ENCODE assay signal across 8 mouse cellular contexts in the genomic region with DNA sequence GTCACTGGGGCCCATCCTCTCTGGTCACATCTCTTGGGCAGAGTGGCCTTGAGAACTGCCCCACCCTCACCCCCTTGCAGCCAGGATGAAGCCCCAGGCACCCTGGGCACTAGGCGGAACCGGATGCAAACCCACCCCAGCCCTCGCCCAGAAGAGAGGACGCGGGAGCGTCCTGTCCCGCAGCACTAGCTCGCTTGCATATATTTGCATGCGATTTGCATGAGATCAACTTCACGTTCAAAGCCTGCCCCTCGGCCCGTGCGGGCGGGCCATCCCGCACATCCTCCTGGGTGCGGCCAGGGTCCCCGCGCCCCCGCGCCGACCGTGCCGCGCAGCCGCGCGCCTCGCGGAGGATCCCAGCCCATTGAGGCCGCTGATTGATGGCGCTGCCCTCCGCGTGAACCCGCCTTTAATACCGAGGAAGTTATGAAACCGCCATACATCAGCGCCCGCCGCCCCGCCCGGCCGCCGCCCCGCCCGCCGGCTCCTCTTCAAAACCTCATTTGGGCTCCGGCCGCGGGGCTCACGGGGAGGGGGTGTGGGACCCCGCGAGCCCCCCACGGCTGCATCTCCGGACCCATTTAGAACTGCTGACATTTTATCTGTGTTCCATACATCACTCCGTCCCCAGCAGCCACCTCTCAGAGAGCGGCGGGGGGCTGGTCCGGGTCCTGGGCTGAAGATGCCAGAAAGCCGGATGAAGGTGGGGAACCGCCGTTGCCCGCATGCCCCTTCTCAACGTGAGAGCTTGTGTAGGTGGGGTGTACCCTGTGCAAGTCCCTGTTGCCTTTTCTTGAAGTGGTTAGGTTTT. TPM values are rescaled to one million over a fixed set of nuclear protein-coding genes. Genes with fewer than 3 reads are reported as not detected.
DNase-seq lines count a peak whose midpoint lies in the region; ATAC-seq and TF ChIP-seq lines count a peak whose summit lies in the region.

No protein-coding gene starts in this region.

- TF ChIP-seq POLR2A in bone marrow, adult 2 months (IDR thresholded peaks at IDR 0.05; ENCODE audit: borderline replicate concordance, control insufficient read depth, low read depth, low read length): no peak

- H3K9me3 ChIP-seq in heart, embryonic 12.5 days (replicated peaks): no peaks in the 10 kb centered on the region
- no peaks in the 10 kb centered on the region for H3K9me3 ChIP-seq in heart, postnatal 0 days (replicated peaks; ENCODE audit: control insufficient read depth, low read length)
- H3K9me3 ChIP-seq in liver, embryonic 12.5 days (replicated peaks): no peaks in the 10 kb centered on the region

- no peak for TF ChIP-seq CTCF in bone marrow, adult 2 months (IDR thresholded peaks at IDR 0.05; ENCODE audit: control insufficient read depth, insufficient read depth, low read length)
- TF ChIP-seq CTCF in heart, postnatal 0 days (IDR thresholded peaks at IDR 0.05; ENCODE audit: low read depth): no peak

- H3K4me2 ChIP-seq in heart, embryonic 12.5 days: peak overlapping the region; percentile 89
- peak overlapping the region; percentile 74 for H3K4me2 ChIP-seq in heart, postnatal 0 days (ENCODE audit: low read depth, low read length)
- H3K4me2 ChIP-seq in liver, embryonic 12.5 days: peak overlapping the region; percentile 70

- no peak for TF ChIP-seq EP300 in heart, postnatal 0 days (IDR thresholded peaks at IDR 0.05; ENCODE audit: low read depth)

- 1% methylated on average over 59 of the region's 63 CpGs for WGBS in heart, embryonic 12.5 days
- WGBS in bone marrow, adult 2 months: 2% methylated on average over 63 of the region's 63 CpGs
- under 1% methylated on average over 63 of the region's 63 CpGs for WGBS in heart, postnatal 0 days
- 1% methylated on average over 63 of the region's 63 CpGs for WGBS in liver, embryonic 12.5 days (ENCODE audit: insufficient replicate concordance)

- H3K4me1 ChIP-seq in heart, embryonic 12.5 days (replicated peaks): peaks cover 23% of the 10 kb centered on the region
- no peaks in the 10 kb centered on the region; the same call in 1 of the 2 replicates for H3K4me1 ChIP-seq in bone marrow, adult 2 months (ENCODE audit: control insufficient read depth, insufficient read depth, low read length)
- peaks cover 12% of the 10 kb centered on the region; the same call in 1 of the 2 replicates for H3K4me1 ChIP-seq in heart, postnatal 0 days (ENCODE audit: control insufficient read depth, insufficient read depth)
- peaks cover 39% of the 10 kb centered on the region for H3K4me1 ChIP-seq in liver, embryonic 12.5 days

- no peaks in the 10 kb centered on the region for H3K36me3 ChIP-seq in heart, embryonic 12.5 days
- H3K36me3 ChIP-seq in heart, postnatal 0 days (replicated peaks; ENCODE audit: control insufficient read depth, insufficient read depth, low read length): no peaks in the 10 kb centered on the region
- H3K36me3 ChIP-seq in liver, embryonic 12.5 days: no peaks in the 10 kb centered on the region

- H3K9ac ChIP-seq in heart, embryonic 12.5 days: peak overlapping the region; percentile 56
- 0 out of 2 replicates have a peak overlapping the region, but pooled peaks have one; percentile 3 for H3K9ac ChIP-seq in heart, postnatal 0 days (replicated peaks; ENCODE audit: low read depth, low read length)
- H3K9ac ChIP-seq in liver, embryonic 12.5 days: no peak overlapping the region; the same call in 1 of the 2 replicates

- H3K4me3 ChIP-seq in heart, embryonic 12.5 days: peak overlapping the region; percentile 62
- peak overlapping the region; percentile 32 for H3K4me3 ChIP-seq in bone marrow, adult 2 months (replicated peaks; ENCODE audit: control insufficient read depth, low read depth, low read length)
- H3K4me3 ChIP-seq in heart, postnatal 0 days (ENCODE audit: low read depth, low read length): peak overlapping the region; percentile 52
- peak overlapping the region; percentile 50 for H3K4me3 ChIP-seq in liver, embryonic 12.5 days

- peaks cover 89% of the 10 kb centered on the region for H3K27me3 ChIP-seq in heart, embryonic 12.5 days (replicated peaks)
- H3K27me3 ChIP-seq in heart, postnatal 0 days (ENCODE audit: control insufficient read depth, insufficient read depth, low read length): peaks cover 81% of the 10 kb centered on the region
- H3K27me3 ChIP-seq in liver, embryonic 12.5 days (replicated peaks): peaks cover 88% of the 10 kb centered on the region

- DNase-seq in heart, postnatal 14 days: no peak
- DNase-seq in heart, postnatal 0 days (ENCODE audit: low spot score): no peak
- DNase-seq in naive thymus-derived CD4-positive, alpha-beta T cell, adult 2 months (ENCODE audit: low read depth): peak; percentile 67

- no peak overlapping the region for H3K27ac ChIP-seq in heart, embryonic 12.5 days (ENCODE audit: poor library complexity, severe bottlenecking)
- no peak overlapping the region; the same call in 1 of the 2 replicates for H3K27ac ChIP-seq in bone marrow, adult 2 months (ENCODE audit: control insufficient read depth, insufficient read depth, low read depth, low read length, poor library complexity)
- no peak overlapping the region for H3K27ac ChIP-seq in heart, postnatal 0 days (ENCODE audit: low read depth)
- H3K27ac ChIP-seq in liver, embryonic 12.5 days: no peak overlapping the region

- no peak for ATAC-seq in heart, embryonic 12.5 days (ENCODE audit: insufficient number of reproducible peaks, low FRiP score)
- ATAC-seq in heart, postnatal 0 days (ENCODE audit: insufficient read depth, low read depth): no peak
- no peak for ATAC-seq in liver, embryonic 12.5 days
- no peak for ATAC-seq in erythroid progenitor cell, adult 5-6 weeks (replicated peaks; ENCODE audit: low FRiP score, poor library complexity, severe bottlenecking)
- ATAC-seq in monocyte, adult 5-6 weeks (replicated peaks; ENCODE audit: insufficient number of reproducible peaks, low FRiP score, low TSS enrichment, poor library complexity, severe bottlenecking): no peak; the same call in 1 of the 2 replicates

- intact Hi-C loops in heart, postnatal 14 days (cut with DNase I): no loop called here

RNA-seq across cellular contexts. Expression of a gene that starts 2.1 kb away (rescaled TPM):
- 17.1 and 17.4 TPM in 2 replicates for polyA plus RNA-seq in heart, embryonic 12.5 days (2016; fragmentation: Nextera tagmentation; extraction: Ambion mirVana)
- 10 to 100 TPM; 13.5 to 14.0 TPM for total RNA-seq in heart, postnatal 14 days (2021)
- polyA plus RNA-seq in bone marrow, adult 2 months (2011; ENCODE audit: insufficient read depth, insufficient read length, low replicate concordance, missing spikeins): 3.0 and 3.9 TPM in 2 replicates
- 15.7 and 18.2 TPM in 2 replicates for total RNA-seq in heart, postnatal 0 days (2014; rRNA removed; ENCODE audit: low replicate concordance)
- polyA plus RNA-seq in heart, postnatal 0 days (2015; fragmentation: Nextera tagmentation; extraction: Ambion mirVana): 10.0 and 10.1 TPM in 2 replicates
- 6.7 and 7.8 TPM in 2 replicates for polyA plus RNA-seq in liver, embryonic 12.5 days (2016; fragmentation: Nextera tagmentation; extraction: Ambion mirVana)
- 3.6 TPM in 1 of 2 replicates, not detected in the other for total RNA-seq in erythroid progenitor cell, adult 5-6 weeks (2015; ENCODE audit: low replicate concordance)
- 0.26 and 0.91 TPM in 2 replicates for total RNA-seq in erythroid progenitor cell, adult 5-6 weeks (2017; ENCODE audit: low replicate concordance)
- total RNA-seq in monocyte, adult 5-6 weeks (2017): 3.2 to 7.1 TPM (median 5.3 TPM) in 3 replicates
